Mouse (Mus musculus) myocyte (in vitro differentiated cells): ENCODE results near the gene Prss40.

Source experiments
- E2F4 ChIP-seq: IDR thresholded peaks from one replicate; pipeline ENCODE4 v1.6.1; 2011; ENCODE audit warnings: mild to moderate bottlenecking, control low read depth, moderate library complexity; ENCODE audit not compliant: insufficient read depth
- MYOG ChIP-seq, 3 experiments: IDR thresholded peaks; one replicate each; pipeline ENCODE4 v1.6.1; 2011; ENCODE audit warnings: control low read depth in 2 of 3, low read depth in 2 of 3, mild to moderate bottlenecking in 2 of 3; ENCODE audit not compliant: insufficient read length in 2 of 3, control insufficient read depth in 1 of 3, insufficient read depth in 1 of 3
- POLR2A ChIP-seq: IDR thresholded peaks from one replicate; pipeline ENCODE4 v1.6.1; 2011; ENCODE audit warnings: low read depth, mild to moderate bottlenecking, control low read depth, moderate library complexity; ENCODE audit not compliant: insufficient read length
- POLR2AphosphoS2 ChIP-seq: IDR thresholded peaks from one replicate; pipeline ENCODE4 v1.6.1; 2011; ENCODE audit warnings: low read depth, control low read depth; ENCODE audit not compliant: insufficient read length
- SRF ChIP-seq: IDR thresholded peaks from one replicate; pipeline ENCODE4 v1.6.1; 2011; ENCODE audit warnings: low read depth; ENCODE audit not compliant: control insufficient read depth, insufficient read length
- TCF12 ChIP-seq: IDR thresholded peaks from one replicate; pipeline ENCODE4 v1.6.1; 2011; ENCODE audit warnings: mild to moderate bottlenecking, control low read depth; ENCODE audit not compliant: poor library complexity, insufficient read depth, severe bottlenecking
- USF1 ChIP-seq: IDR thresholded peaks from one replicate; pipeline ENCODE4 v1.6.1; 2011; ENCODE audit warnings: low read depth, mild to moderate bottlenecking, control low read depth, moderate library complexity

DNA sequence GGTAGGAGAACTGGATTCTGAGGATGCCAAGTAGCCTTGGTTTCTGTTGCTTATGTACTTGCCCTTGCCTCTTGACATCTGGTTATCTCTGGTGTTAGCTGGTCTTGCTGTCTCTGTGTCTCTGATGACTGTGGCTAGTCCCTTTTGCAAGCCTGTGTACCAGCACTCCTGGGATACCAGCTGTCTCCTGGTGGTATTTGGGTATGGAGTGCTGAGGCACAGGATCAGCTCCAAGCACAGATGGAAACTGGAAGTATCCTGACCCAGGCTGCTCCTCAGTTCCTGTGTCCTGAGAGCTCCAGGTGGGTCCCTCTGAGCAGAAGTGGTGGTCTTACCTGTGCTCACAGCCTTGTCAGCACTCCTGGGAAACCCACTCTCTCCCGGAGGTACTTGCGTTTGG, 7.4 kb upstream of the Prss40 start:
- TF ChIP-seq POLR2A (no peak), TCF12 (no peak), USF1 (no peak), SRF (no peak), POLR2AphosphoS2 (no peak), MYOG (IDR thresholded peaks at IDR 0.05; ENCODE audit: control insufficient read depth in 1 of 3, insufficient read depth in 1 of 3, insufficient read length in 2 of 3, low read depth in 2 of 3) (no peak), E2F4 (no peak)
